Mouse (Mus musculus) MEL (cell line): ENCODE measurements at regions not wholly inside any gene's neighbourhood (a gene's known extent, or its start where the extent isn't known, plus 50 kb on each side); places are given as distances from the start of the nearest gene placed in this dataset.

Experiments used
- DNase-seq: peaks from one replicate; pipeline ENCODE4 v3.0.0; 2011; ENCODE audit warnings: low read depth, low spot score
- H3K27ac ChIP-seq: 2 replicates; pipeline ENCODE4 v1.5.1; 2012; ENCODE audit warnings: low read depth, mild to moderate bottlenecking, control low read depth, low read length, moderate library complexity; ENCODE audit not compliant: control insufficient read depth
- H3K27me3 ChIP-seq, 2 experiments: fragments of 150-350 bp in 1 of 2; sonication (generic) in 1 of 2; 2 replicates each; pipeline ENCODE4 v1.6.1; 2012; ENCODE audit warnings: low read length in 2 of 2, mild to moderate bottlenecking in 2 of 2, improper control_type of control experiment in 1 of 2, moderate library complexity in 1 of 2; ENCODE audit not compliant: insufficient read depth in 2 of 2, control insufficient read depth in 1 of 2
- H3K36me3 ChIP-seq, 2 experiments: 2 replicates each; pipeline ENCODE4 v1.6.1; 2012 to 2014; ENCODE audit warnings: low read length in 2 of 2, improper control_type of control experiment in 1 of 2, inconsistent platforms in 1 of 2, mild to moderate bottlenecking in 1 of 2; ENCODE audit not compliant: insufficient read depth in 2 of 2, control insufficient read depth in 1 of 2
- H3K4me1 ChIP-seq, 2 experiments: fragments of 150-350 bp in 1 of 2; sonication (generic) in 1 of 2; 2 replicates each; pipeline ENCODE4 v1.6.1; 2012; ENCODE audit warnings: low read length in 2 of 2, improper control_type of control experiment in 1 of 2, mild to moderate bottlenecking in 1 of 2; ENCODE audit not compliant: insufficient read depth in 2 of 2, control insufficient read depth in 1 of 2
- H3K4me3 ChIP-seq, 2 experiments: fragments of 150-350 bp in 1 of 2; sonication (generic) in 1 of 2; 2 replicates each; pipeline ENCODE4 v1.5.1; 2012; ENCODE audit warnings: low read depth in 2 of 2, low read length in 2 of 2, mild to moderate bottlenecking in 2 of 2, moderate library complexity in 2 of 2, control low read depth in 1 of 2, improper control_type of control experiment in 1 of 2; ENCODE audit not compliant: control insufficient read depth in 1 of 2, insufficient read depth in 1 of 2
- H3K79me2 ChIP-seq: 2 replicates; pipeline ENCODE4 v1.6.1; 2012; ENCODE audit warnings: mild to moderate bottlenecking, low read length, moderate library complexity; ENCODE audit not compliant: control insufficient read depth, poor library complexity, insufficient read depth
- H3K9ac ChIP-seq: 2 replicates; pipeline ENCODE4 v1.6.1; 2012; ENCODE audit warnings: low read depth, mild to moderate bottlenecking, control low read depth, low read length, moderate library complexity; ENCODE audit not compliant: control insufficient read depth, poor library complexity, severe bottlenecking
- H3K9me3 ChIP-seq: fragments of 150-350 bp; sonication (generic); replicated peaks from 2 replicates; pipeline ENCODE4 v1.6.1; 2012; ENCODE audit warnings: mild to moderate bottlenecking, low read length, improper control_type of control experiment, moderate library complexity; ENCODE audit not compliant: insufficient read depth
- BHLHE40 ChIP-seq: IDR thresholded peaks from 2 replicates; pipeline ENCODE4 v1.6.1; 2012; ENCODE audit warnings: low read depth, mild to moderate bottlenecking, inconsistent platforms, low read length, improper control_type of control experiment, borderline replicate concordance
- CTCF ChIP-seq, 3 experiments: IDR thresholded peaks in 2 of 3; conservative IDR thresholded peaks in 1 of 3; 2 replicates each; pipeline ENCODE4 v1.5.1; 2011 to 2012; ENCODE audit warnings: low read length in 3 of 3, low read depth in 2 of 3, mild to moderate bottlenecking in 2 of 3, improper control_type of control experiment in 1 of 3, inconsistent platforms in 1 of 3, mixed read lengths in 1 of 3, moderate library complexity in 1 of 3; ENCODE audit not compliant: control insufficient read depth in 1 of 3, insufficient read depth in 1 of 3, poor library complexity in 1 of 3, severe bottlenecking in 1 of 3
- E2F4 ChIP-seq: IDR thresholded peaks from 2 replicates; pipeline ENCODE4 v1.6.1; 2011; ENCODE audit warnings: low read depth, low read length, improper control_type of control experiment, borderline replicate concordance
- GABPA ChIP-seq: IDR thresholded peaks from 2 replicates; pipeline ENCODE4 v1.6.1; 2012; ENCODE audit warnings: low read depth, mild to moderate bottlenecking, inconsistent platforms, low read length, improper control_type of control experiment, moderate library complexity
- MAFK ChIP-seq: IDR thresholded peaks from 2 replicates; pipeline ENCODE4 v1.6.1; 2011; ENCODE audit warnings: low read depth, mild to moderate bottlenecking, low read length, improper control_type of control experiment, borderline replicate concordance
- MAZ ChIP-seq: IDR thresholded peaks from 2 replicates; pipeline ENCODE4 v1.6.1; 2012; ENCODE audit warnings: low read depth, mild to moderate bottlenecking, inconsistent platforms, low read length, improper control_type of control experiment
- NRF1 ChIP-seq: IDR thresholded peaks from 2 replicates; pipeline ENCODE4 v1.6.1; 2014; ENCODE audit warnings: low read depth, mild to moderate bottlenecking, inconsistent platforms, low read length, improper control_type of control experiment, moderate library complexity; ENCODE audit not compliant: poor library complexity, insufficient read depth, severe bottlenecking
- POLR2AphosphoS5 ChIP-seq: IDR thresholded peaks from 2 replicates; pipeline ENCODE4 v1.6.1; 2012; ENCODE audit warnings: low read depth, borderline replicate concordance, mild to moderate bottlenecking, inconsistent platforms, low read length, moderate library complexity, mixed read lengths
- USF1 ChIP-seq: IDR thresholded peaks from 2 replicates; pipeline ENCODE4 v1.6.1; 2014; ENCODE audit warnings: low read depth, mild to moderate bottlenecking, inconsistent platforms, low read length, improper control_type of control experiment, moderate library complexity
- USF2 ChIP-seq, 2 experiments: IDR thresholded peaks; 2 replicates each; pipeline ENCODE4 v1.6.1; 2011 to 2012; ENCODE audit warnings: improper control_type of control experiment in 2 of 2, low read length in 2 of 2, borderline replicate concordance in 1 of 2, inconsistent platforms in 1 of 2, low read depth in 1 of 2, mild to moderate bottlenecking in 1 of 2; ENCODE audit not compliant: insufficient read depth in 1 of 2
- ZKSCAN1 ChIP-seq: IDR thresholded peaks from 2 replicates; pipeline ENCODE4 v1.6.1; 2012; ENCODE audit warnings: low read depth, mild to moderate bottlenecking, inconsistent platforms, low read length, improper control_type of control experiment, moderate library complexity

DNA sequence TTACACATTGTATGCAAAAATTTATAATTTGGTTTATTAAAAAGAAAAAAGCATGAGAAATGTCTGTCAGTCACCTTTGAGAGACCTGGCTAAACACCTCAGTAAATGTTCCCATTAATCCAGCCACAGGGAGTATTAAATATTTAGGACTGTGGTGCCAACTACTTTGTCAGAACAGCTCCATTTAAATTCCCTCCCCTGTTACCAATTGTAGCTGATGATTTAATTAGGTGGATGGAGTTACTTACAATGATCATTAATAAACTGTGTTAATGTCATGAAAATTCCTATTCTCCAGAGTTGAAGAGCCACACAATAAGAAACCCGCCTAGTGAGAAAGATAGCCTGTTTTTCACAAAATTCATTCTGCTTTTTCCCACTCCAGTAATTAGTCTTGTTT lies 261.0 kb downstream of the Mat2b start:
- TF ChIP-seq E2F4 (no peak), NRF1 (no peak)
- TF ChIP-seq, all 39 proteins: peak for 0
- H3K27me3 ChIP-seq = no peaks in the 10 kb centered on the region
- H3K9me3 ChIP-seq = no peaks in the 10 kb centered on the region
- H3K27ac ChIP-seq = no peak overlapping the region
- H3K4me3 ChIP-seq = no peak overlapping the region
- no peaks in the 10 kb centered on the region for H3K79me2 ChIP-seq
- no peak for DNase-seq
- H3K36me3 ChIP-seq = no peaks in the 10 kb centered on the region
- H3K4me1 ChIP-seq = no peaks in the 10 kb centered on the region
- no peak overlapping the region for H3K9ac ChIP-seq

DNA sequence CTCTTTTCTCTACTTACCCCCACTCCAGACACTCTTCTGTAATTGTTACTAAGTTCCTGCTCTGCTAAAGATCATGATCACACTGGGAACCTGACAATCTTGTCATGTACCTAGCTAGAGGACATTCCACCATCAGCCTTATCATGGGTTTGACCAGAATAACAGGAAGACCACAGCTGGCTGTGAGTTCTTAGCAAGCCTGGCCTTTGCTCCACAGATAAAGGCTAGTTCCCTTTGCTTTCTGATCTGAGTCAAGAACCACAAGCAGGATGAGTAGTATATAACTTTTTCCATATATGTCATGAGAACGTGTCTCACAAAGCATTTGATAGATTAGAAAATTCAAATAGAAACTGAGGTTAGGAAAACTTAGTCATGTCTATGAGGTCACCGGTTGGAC lies 266.1 kb downstream of the Mat2b start:
- no peaks in the 10 kb centered on the region for H3K9me3 ChIP-seq
- H3K4me1 ChIP-seq = no peaks in the 10 kb centered on the region
- no peak overlapping the region for H3K27ac ChIP-seq
- no peak overlapping the region for H3K9ac ChIP-seq
- no peak for DNase-seq
- TF ChIP-seq POLR2AphosphoS5 = no peak
- no peak for TF ChIP-seq ZKSCAN1
- TF ChIP-seq, all 39 proteins: peak for 0
- Histone ChIP-seq H3K79me2 (no peaks in the 10 kb centered on the region), H3K4me3 (no peak overlapping the region), H3K27me3 (no peaks in the 10 kb centered on the region; a peak in 1 of 4 replicates), H3K36me3 (no peaks in the 10 kb centered on the region)

DNA sequence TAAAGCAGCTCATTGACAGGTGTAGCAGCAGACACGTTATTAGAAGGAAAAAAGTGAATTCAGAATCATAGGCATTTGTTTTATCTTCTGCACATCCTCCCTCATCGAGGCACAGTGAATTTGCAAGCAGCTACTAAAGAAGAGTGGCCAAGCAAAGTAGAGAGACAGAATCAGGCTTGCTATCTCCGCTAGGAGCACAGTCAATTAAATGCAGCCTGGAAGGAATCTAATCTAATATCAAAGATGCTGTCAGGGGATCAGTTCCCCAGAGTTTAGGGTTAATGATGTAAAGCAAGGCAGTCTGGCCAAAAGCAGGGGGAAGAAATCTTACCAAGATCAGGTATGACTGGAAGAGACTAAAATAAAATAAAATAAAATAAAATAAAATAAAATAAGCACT lies 270.7 kb downstream of the Mat2b start:
- Histone ChIP-seq H3K4me1 (no peaks in the 10 kb centered on the region), H3K27me3 (no peaks in the 10 kb centered on the region; a peak in 1 of 4 replicates), H3K9me3 (no peaks in the 10 kb centered on the region), H3K9ac (no peak overlapping the region), H3K4me3 (no peak overlapping the region), H3K79me2 (no peaks in the 10 kb centered on the region), H3K36me3 (no peaks in the 10 kb centered on the region), H3K27ac (no peak overlapping the region)
- no peak for DNase-seq
- TF ChIP-seq USF2 (IDR thresholded peaks at IDR 0.05; ENCODE audit: borderline replicate concordance in 1 of 2, insufficient read depth in 1 of 2, low read depth in 1 of 2, low read length in 2 of 2) = no peak

DNA sequence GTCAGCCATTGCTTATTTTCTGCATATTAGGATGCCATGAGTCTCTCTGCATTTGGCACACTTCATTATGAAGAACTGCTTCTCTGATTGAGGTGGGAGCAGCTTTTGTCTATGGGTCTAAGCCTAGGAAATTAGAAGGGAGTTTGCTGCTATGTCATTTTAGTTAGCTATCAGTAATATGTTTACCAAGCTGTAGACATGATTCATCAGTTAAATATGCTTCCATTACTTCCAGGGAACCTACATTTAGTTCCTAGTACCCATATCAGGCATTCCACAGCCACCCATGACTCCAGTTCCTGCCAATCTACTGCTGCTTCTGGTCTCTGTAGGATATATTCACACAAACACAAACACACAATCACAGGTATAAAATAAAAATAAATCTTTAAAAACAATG lies 287.4 kb downstream of the Mat2b start:
- no peak for DNase-seq
- no peak overlapping the region for H3K27ac ChIP-seq
- H3K9me3 ChIP-seq = no peaks in the 10 kb centered on the region
- no peak overlapping the region for H3K4me3 ChIP-seq
- H3K79me2 ChIP-seq = no peaks in the 10 kb centered on the region
- H3K27me3 ChIP-seq = no peaks in the 10 kb centered on the region; a peak in 1 of 4 replicates
- H3K4me1 ChIP-seq = no peaks in the 10 kb centered on the region
- H3K9ac ChIP-seq = no peak overlapping the region
- H3K36me3 ChIP-seq = no peaks in the 10 kb centered on the region
- TF ChIP-seq CTCF (IDR thresholded peaks at IDR 0.05 in 2 of 3, conservative IDR thresholded peaks at IDR 0.05 in 1 of 3; ENCODE audit: control insufficient read depth in 1 of 3, insufficient read depth in 1 of 3, low read depth in 2 of 3, low read length in 3 of 3, poor library complexity in 1 of 3, severe bottlenecking in 1 of 3) (no peak), BHLHE40 (no peak), MAZ (no peak), USF1 (no peak), GABPA (no peak), MAFK (no peak)
